Mouse (Mus musculus): ENCODE data around the gene Med16. TPM values are rescaled to one million over a fixed set of nuclear protein-coding genes. Genes with fewer than 3 reads are reported as not detected.

Gene Med16
- 50.8 and 53.7 TPM in 2 replicates for polyA plus RNA-seq (2016; fragmentation: Nextera tagmentation; extraction: Ambion mirVana)

DNA sequence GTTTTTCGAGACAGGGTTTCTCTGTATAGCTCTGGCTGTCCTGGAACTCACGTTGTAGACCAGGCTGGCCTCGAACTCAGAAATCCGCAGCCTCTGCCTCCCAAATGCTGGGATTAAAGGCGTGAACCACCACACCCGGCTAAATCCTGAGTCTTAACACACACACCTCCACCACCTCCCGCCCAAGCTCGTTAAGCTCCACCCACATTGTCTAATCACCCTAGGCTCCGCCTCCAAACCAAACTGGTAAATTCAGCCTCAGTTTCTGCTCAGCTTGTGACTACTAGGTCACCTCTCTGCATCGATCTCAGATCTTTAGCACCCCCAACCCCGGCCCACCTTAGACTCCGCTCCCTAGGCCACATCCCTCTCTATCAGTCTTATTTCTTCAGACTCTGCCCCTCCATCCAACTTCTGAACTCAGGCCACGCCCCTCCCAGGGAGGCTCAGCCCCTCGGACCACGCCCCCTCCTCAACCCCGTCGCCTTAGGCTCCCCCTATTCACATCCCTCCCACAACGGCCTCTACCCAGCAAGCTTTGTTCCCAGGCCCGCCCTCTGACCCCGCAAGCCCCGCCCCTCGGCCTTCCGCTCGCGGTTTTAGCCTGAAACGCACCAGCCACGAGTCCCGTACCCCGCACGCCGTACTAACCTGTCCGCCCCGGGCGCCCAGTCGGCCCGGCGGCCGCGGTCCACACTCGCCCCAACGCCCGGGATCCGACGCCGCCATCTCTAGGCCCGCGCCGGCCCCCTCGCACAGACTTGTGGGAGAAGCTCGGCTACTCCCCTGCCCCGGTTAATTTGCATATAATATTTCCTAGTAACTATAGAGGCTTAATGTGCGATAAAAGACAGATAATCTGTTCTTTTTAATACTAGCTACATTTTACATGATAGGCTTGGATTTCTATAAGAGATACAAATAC, at the start of gene Med16:
TSS of gene Med16 (minus strand) at position 757 of the 925 bp plus-strand sequence.
- peaks cover 14% of the 10 kb centered on the region; the same call in 1 of the 2 replicates for H3K4me1 ChIP-seq (replicated peaks)
- WGBS: 2% methylated on average over 52 of the region's 52 CpGs
- ATAC-seq (ENCODE audit: insufficient number of reproducible peaks, insufficient read depth, low FRiP score, low TSS enrichment, low read depth): peak; percentile 91
- H3K4me3 ChIP-seq (replicated peaks): peak within 1 kb of the TSS; percentile 64
- H3K9me3 ChIP-seq: no peaks in the 10 kb centered on the region
- 0 out of 2 replicates have a peak, but pooled peaks cover 3% of the 10 kb centered on the region for H3K27me3 ChIP-seq
- H3K4me2 ChIP-seq: peak within 1 kb of the TSS; percentile 50
- peak within 1 kb of the TSS; percentile 87 for H3K9ac ChIP-seq (replicated peaks)
- H3K27ac ChIP-seq: peak within 1 kb of the TSS; percentile 98
- peaks cover 67% of the 10 kb centered on the region for H3K36me3 ChIP-seq

DNA sequence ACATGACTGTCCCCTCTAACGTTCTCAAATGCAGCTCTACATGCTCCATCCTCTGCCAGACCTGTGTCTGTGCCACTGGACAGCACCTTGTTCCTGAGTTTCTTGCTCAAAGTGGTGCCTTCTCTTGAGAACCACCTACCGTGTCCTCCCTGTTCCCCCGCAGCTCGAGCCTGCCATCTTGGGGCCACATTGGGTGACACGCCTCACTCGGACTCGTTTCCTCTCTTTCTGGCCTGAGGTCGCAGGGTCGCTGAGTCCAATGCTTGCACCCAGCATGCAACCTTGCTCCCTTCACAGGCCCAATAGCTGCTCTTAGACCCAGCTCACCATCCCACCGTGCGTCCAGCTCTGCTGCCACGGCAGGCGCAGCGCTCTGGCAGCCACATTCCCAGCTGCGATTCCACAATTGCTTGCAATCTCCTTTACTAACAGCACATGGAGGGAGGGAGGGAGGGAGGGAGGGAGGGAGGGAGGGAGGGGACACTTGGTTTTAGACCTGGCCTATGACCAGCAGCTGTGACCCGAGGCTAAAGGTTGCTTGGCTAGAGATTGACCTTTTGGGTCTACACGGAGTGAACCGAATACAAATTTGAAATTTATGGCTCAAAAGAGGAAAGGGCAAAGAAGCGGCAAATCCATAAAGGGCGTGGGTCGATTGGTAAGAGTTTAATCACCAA, 49.6 kb upstream of the Med16 start:
- Histone ChIP-seq H3K27me3 (no peaks in the 10 kb centered on the region), H3K4me2 (peak overlapping the region; percentile 42), H3K27ac (peak overlapping the region; percentile 29; the same call in 1 of the 2 replicates), H3K4me1 (replicated peaks) (peaks cover 32% of the 10 kb centered on the region), H3K9ac (replicated peaks) (0 out of 2 replicates have a peak overlapping the region, but pooled peaks have one; percentile 31), H3K36me3 (peaks cover 27% of the 10 kb centered on the region), H3K4me3 (replicated peaks) (0 out of 2 replicates have a peak overlapping the region, but pooled peaks have one; percentile 6), H3K9me3 (no peaks in the 10 kb centered on the region)
- 10% methylated on average over 21 of the region's 21 CpGs for WGBS
- no peak for ATAC-seq (ENCODE audit: insufficient number of reproducible peaks, insufficient read depth, low FRiP score, low TSS enrichment, low read depth)

- no peak overlapping the region for H3K27ac ChIP-seq
- WGBS: 29% methylated on average over 4 of the region's 4 CpGs
Measured at GRCm38 (mm10) chr10:79956643-79957154, 48.0 kb upstream of the Med16 start.

DNA sequence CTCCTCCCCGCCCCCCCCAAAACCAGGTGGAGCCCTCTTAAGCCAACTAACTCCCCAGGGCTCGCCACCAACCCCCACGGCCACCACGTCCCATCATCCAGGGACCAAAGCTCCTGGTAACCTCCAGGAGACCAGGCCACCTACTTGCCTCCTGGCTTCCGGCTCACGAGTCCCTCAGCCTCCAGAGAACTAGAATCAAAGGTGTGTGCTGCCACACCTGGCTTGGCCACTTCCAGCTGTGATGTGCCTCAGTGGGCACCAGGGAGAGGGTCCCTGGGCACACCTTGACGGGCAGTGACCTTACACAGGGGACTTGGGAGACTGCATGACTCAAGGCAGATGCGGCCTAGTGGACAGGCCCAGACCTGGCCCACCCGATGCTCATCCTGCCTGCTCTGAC, 47.0 kb upstream of the Med16 start:
- Histone ChIP-seq H3K4me1 (replicated peaks) (peaks cover 26% of the 10 kb centered on the region), H3K4me2 (no peak overlapping the region), H3K27ac (peak overlapping the region; percentile 80), H3K9ac (replicated peaks) (0 out of 2 replicates have a peak overlapping the region, but pooled peaks have one; percentile 34), H3K27me3 (no peaks in the 10 kb centered on the region), H3K4me3 (replicated peaks) (no peak overlapping the region), H3K9me3 (no peaks in the 10 kb centered on the region), H3K36me3 (peaks cover 26% of the 10 kb centered on the region)
- ATAC-seq (ENCODE audit: insufficient number of reproducible peaks, insufficient read depth, low FRiP score, low TSS enrichment, low read depth): no peak
- WGBS: 63% methylated on average over 9 of the region's 9 CpGs

More at GRCm38 (mm10) chr10:79956643-79957154, 48.0 kb upstream of the Med16 start:
- no peak for ATAC-seq (ENCODE audit: insufficient number of reproducible peaks, insufficient read depth, low FRiP score, low TSS enrichment, low read depth)
- no peaks in the 10 kb centered on the region for H3K27me3 ChIP-seq
- H3K9ac ChIP-seq (replicated peaks): no peak overlapping the region; the same call in 1 of the 2 replicates
- H3K36me3 ChIP-seq: peaks cover 23% of the 10 kb centered on the region
- H3K9me3 ChIP-seq: no peaks in the 10 kb centered on the region
- H3K4me2 ChIP-seq: no peak overlapping the region
- H3K4me3 ChIP-seq (replicated peaks): no peak overlapping the region
- peaks cover 32% of the 10 kb centered on the region for H3K4me1 ChIP-seq (replicated peaks)

- Histone ChIP-seq H3K27ac (peak overlapping the region; percentile 69), H3K27me3 (no peaks in the 10 kb centered on the region), H3K9me3 (no peaks in the 10 kb centered on the region), H3K9ac (replicated peaks) (no peak overlapping the region), H3K4me2 (no peak overlapping the region), H3K4me3 (replicated peaks) (no peak overlapping the region), H3K36me3 (peaks cover 44% of the 10 kb centered on the region), H3K4me1 (replicated peaks) (peaks cover 22% of the 10 kb centered on the region)
- 92% methylated on average over 6 of the region's 6 CpGs for WGBS
- ATAC-seq (ENCODE audit: insufficient number of reproducible peaks, insufficient read depth, low FRiP score, low TSS enrichment, low read depth): no peak
Measured at GRCm38 (mm10) chr10:79953946-79954345, 45.2 kb upstream of the Med16 start.

DNA sequence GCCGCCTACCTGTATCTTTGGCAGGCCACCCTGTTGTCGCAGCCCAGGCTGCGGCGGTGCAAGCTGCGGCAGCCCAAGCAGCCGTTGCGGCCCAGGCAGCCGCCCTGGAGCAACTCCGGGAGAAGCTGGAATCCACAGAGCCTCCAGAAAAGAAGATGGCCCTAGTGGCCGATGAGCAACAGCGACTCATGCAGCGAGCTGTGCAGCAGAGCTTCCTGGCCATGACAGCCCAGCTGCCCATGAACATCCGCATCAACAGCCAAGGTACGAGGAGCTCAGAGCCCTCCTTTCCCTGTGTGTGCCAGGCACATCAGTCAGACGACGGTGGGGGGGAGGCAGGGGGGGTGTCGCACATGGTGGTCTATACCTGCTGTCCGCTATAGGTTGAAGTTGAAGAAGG, 41.9 kb upstream of the Med16 start:
- peaks cover 23% of the 10 kb centered on the region for H3K4me1 ChIP-seq (replicated peaks)
- ATAC-seq (ENCODE audit: insufficient number of reproducible peaks, insufficient read depth, low FRiP score, low TSS enrichment, low read depth): no peak
- H3K9ac ChIP-seq (replicated peaks): no peak overlapping the region
- WGBS: 84% methylated on average over 18 of the region's 18 CpGs
- no peak overlapping the region for H3K27ac ChIP-seq
- H3K4me3 ChIP-seq (replicated peaks): no peak overlapping the region
- H3K4me2 ChIP-seq: no peak overlapping the region
- peaks cover 69% of the 10 kb centered on the region for H3K36me3 ChIP-seq
- no peaks in the 10 kb centered on the region for H3K9me3 ChIP-seq
- no peaks in the 10 kb centered on the region for H3K27me3 ChIP-seq

- Histone ChIP-seq H3K9ac (replicated peaks) (no peak overlapping the region), H3K27me3 (no peaks in the 10 kb centered on the region), H3K9me3 (no peaks in the 10 kb centered on the region), H3K4me2 (no peak overlapping the region), H3K27ac (no peak overlapping the region), H3K36me3 (peaks cover 74% of the 10 kb centered on the region), H3K4me3 (replicated peaks) (no peak overlapping the region), H3K4me1 (replicated peaks) (peaks cover 24% of the 10 kb centered on the region)
- no peak for ATAC-seq (ENCODE audit: insufficient number of reproducible peaks, insufficient read depth, low FRiP score, low TSS enrichment, low read depth)
- 86% methylated on average over 4 of the region's 4 CpGs for WGBS
Measured at GRCm38 (mm10) chr10:79949873-79950272, 41.1 kb upstream of the Med16 start.

- H3K27ac ChIP-seq: peak overlapping the region; percentile 89; the same call in 1 of the 2 replicates
- H3K4me1 ChIP-seq (replicated peaks): peaks cover 43% of the 10 kb centered on the region
- H3K36me3 ChIP-seq: peaks cover 70% of the 10 kb centered on the region
- H3K4me2 ChIP-seq: no peak overlapping the region
- 70% methylated on average over 6 of the region's 6 CpGs for WGBS
- H3K9ac ChIP-seq (replicated peaks): no peak overlapping the region
- ATAC-seq (ENCODE audit: insufficient number of reproducible peaks, insufficient read depth, low FRiP score, low TSS enrichment, low read depth): no peak
- no peaks in the 10 kb centered on the region for H3K27me3 ChIP-seq
- H3K9me3 ChIP-seq: no peaks in the 10 kb centered on the region
- no peak overlapping the region for H3K4me3 ChIP-seq (replicated peaks)
Measured at GRCm38 (mm10) chr10:79947502-79947901, 38.8 kb upstream of the Med16 start.

- H3K4me3 ChIP-seq (replicated peaks): no peak overlapping the region
- ATAC-seq (ENCODE audit: insufficient number of reproducible peaks, insufficient read depth, low FRiP score, low TSS enrichment, low read depth): peak; percentile 37; the same call in 1 of the 2 replicates
- H3K4me1 ChIP-seq (replicated peaks): peaks cover 43% of the 10 kb centered on the region
- WGBS: 16% methylated on average over 7 of the region's 7 CpGs
- no peaks in the 10 kb centered on the region for H3K9me3 ChIP-seq
- H3K36me3 ChIP-seq: peaks cover 74% of the 10 kb centered on the region
- H3K27ac ChIP-seq: peak overlapping the region; percentile 89
- H3K9ac ChIP-seq (replicated peaks): peak overlapping the region; percentile 34; the same call in 1 of the 2 replicates
- no peaks in the 10 kb centered on the region for H3K27me3 ChIP-seq
- peak overlapping the region; percentile 24 for H3K4me2 ChIP-seq
Measured at GRCm38 (mm10) chr10:79946752-79947322, 38.1 kb upstream of the Med16 start.

DNA sequence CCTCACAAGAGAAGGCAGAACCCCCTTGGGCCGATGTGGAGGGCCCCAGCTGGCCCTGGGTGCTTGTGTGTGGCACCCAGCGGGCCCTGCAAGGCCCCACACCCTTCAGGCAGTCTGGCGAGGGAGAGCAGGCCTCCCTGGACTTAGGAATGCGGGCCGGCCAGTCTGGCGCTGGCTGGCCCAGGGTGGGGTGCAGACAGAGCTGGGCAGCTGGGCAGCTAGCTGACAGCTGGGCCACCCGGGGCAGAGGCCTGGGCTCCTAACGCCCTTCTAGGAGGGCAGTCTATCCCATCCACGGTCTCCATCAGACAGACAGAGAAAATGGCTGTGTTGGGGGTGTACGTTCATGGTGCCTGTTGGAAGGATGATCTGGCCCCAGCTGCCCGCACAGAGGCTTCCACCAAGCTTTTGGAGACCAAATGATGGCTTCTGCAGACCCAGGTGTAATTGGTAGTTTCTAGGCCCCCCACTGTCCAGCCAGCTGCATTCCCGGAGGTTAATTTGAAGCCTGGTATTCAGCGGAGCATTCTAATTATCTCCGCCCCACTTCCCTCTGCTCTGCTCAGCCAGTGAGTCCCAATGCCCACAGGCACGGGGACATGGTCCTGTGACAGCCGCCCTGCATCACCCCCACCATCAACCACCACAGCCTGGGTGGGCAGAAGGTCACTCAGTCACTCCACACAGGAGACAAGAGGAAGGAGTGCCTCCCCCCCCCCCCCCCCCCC, 36.9 kb upstream of the Med16 start:
- Histone ChIP-seq H3K4me2 (peak overlapping the region; percentile 27; the same call in 1 of the 2 replicates), H3K27ac (peak overlapping the region; percentile 89), H3K27me3 (no peaks in the 10 kb centered on the region), H3K4me3 (replicated peaks) (no peak overlapping the region), H3K9ac (replicated peaks) (peak overlapping the region; percentile 46; the same call in 1 of the 2 replicates), H3K9me3 (no peaks in the 10 kb centered on the region), H3K4me1 (replicated peaks) (peaks cover 43% of the 10 kb centered on the region), H3K36me3 (peaks cover 74% of the 10 kb centered on the region)
- no peak for ATAC-seq (ENCODE audit: insufficient number of reproducible peaks, insufficient read depth, low FRiP score, low TSS enrichment, low read depth)
- WGBS: 13% methylated on average over 16 of the region's 16 CpGs

All from limb, embryonic 12.5 days (tissue).